Mouse (Mus musculus): ENCODE measurements at regions not wholly inside any gene's neighbourhood (a gene's known extent, or its start where the extent isn't known, plus 50 kb on each side); places are given as distances from the start of the nearest gene placed in this dataset.

GRCm38 (mm10) chr4:90003898-90004297 lies 214.7 kb upstream of the Zfp352 start:
- ATAC-seq (ENCODE audit: low FRiP score) = no peak
- H3K27me3 ChIP-seq = no peaks in the 10 kb centered on the region
- WGBS = 87% methylated on average over 1 of the region's 1 CpGs
- H3K9ac ChIP-seq = no peak overlapping the region
- H3K4me1 ChIP-seq = no peaks in the 10 kb centered on the region
- no peak overlapping the region for H3K27ac ChIP-seq
- no peak overlapping the region for H3K4me2 ChIP-seq (replicated peaks)
- H3K9me3 ChIP-seq (replicated peaks) = no peaks in the 10 kb centered on the region
- no peak overlapping the region for H3K4me3 ChIP-seq
- H3K36me3 ChIP-seq = no peaks in the 10 kb centered on the region

- H3K4me3 ChIP-seq = no peak overlapping the region
- H3K4me1 ChIP-seq = no peaks in the 10 kb centered on the region
- H3K27me3 ChIP-seq = no peaks in the 10 kb centered on the region
- ATAC-seq (ENCODE audit: low FRiP score) = no peak
- no peaks in the 10 kb centered on the region for H3K36me3 ChIP-seq
- WGBS = 96% methylated on average over 1 of the region's 1 CpGs
- H3K9me3 ChIP-seq (replicated peaks) = no peaks in the 10 kb centered on the region
- H3K4me2 ChIP-seq (replicated peaks) = no peak overlapping the region
- no peak overlapping the region for H3K27ac ChIP-seq
- H3K9ac ChIP-seq = no peak overlapping the region
Measured at GRCm38 (mm10) chr4:90012723-90013122, 205.9 kb upstream of the Zfp352 start.

- Histone ChIP-seq H3K4me3 (no peak overlapping the region), H3K4me1 (no peaks in the 10 kb centered on the region), H3K4me2 (replicated peaks) (no peak overlapping the region), H3K9ac (no peak overlapping the region), H3K36me3 (no peaks in the 10 kb centered on the region), H3K27me3 (no peaks in the 10 kb centered on the region), H3K9me3 (replicated peaks) (no peaks in the 10 kb centered on the region), H3K27ac (no peak overlapping the region)
- no peak for ATAC-seq (ENCODE audit: low FRiP score)
Measured at GRCm38 (mm10) chr4:90014203-90014602, 204.4 kb upstream of the Zfp352 start.

Data from hindbrain, embryonic 12.5 days (tissue).